Mouse (Mus musculus): ENCODE data around the gene Tmem104. TPM values are rescaled to one million over a fixed set of nuclear protein-coding genes. Genes with fewer than 3 reads are reported as not detected.

Gene Tmem104
- total RNA-seq, 1 experiment from 2014 or later, result 9.0 TPM

DNA sequence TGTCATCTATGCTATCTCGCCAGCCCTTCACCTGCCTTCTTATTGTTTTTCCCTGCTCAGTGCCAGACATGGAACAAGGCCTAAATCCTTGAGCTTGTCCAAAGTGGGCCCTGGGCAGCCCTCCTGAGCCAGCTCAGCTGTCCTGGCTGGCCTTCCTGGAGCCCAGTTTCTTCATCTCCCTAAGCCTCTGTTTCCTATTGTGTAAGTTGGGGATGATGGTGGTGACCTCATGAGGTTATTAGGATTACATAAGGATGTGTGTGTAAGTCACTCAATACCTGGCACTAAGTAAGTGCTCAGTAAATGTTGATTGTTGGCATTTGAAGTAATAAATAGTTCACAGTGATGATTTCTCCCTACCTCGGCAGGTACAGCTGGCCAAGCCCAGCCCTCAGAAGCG lies 20.5 kb upstream of the Tmem104 start:
- DNase-seq, result no peak

DNA sequence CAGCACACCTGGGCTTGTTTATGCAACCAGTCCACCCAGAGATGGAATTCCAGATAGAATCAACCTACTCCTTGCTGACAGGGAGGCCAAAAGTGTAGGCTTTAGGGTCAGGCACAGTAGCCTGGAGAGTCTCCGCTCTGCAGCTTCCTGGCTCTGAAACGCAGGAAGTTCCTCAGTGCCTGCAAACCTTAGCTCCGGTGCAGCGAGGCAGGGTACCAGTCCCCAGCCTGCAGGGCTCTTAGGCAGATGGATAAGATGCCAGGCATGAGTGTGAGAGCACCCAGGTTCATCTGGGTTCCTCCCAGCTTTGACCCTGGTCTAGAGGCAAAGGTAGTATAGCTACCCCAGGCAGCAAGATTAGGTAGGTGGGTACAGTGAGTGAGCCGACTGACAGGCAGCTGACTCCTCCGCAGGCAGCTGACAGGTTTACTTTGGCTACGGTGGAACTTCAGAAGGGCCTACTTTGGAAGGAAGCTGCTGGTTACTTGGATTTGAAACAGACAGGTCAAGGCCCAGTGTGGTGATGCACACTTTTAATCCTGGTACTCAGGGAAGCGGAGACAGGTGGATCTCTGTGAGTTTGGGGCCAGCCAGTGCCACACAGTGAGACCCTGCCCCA lies 19.5 kb upstream of the Tmem104 start:
- no peak for DNase-seq

DNA sequence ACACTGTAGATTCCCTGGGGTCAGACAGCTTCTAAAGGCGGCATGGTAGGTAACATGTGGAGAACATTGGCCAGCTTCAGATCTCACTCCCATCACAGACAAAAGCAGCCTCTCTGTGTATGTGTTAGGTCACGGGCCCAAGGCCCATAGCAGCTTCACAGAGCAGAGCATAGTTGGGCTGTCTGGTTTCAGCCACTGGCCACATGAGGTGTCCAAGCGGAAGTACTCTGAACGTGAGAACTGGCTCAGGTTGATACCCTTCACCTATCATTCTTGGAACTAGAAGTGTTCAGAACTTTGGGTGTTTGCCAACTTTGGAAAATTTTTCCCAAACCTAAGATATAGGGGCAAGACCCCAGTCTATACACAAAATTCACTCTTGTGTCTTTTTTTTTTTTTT lies 17.9 kb upstream of the Tmem104 start:
- no peak for DNase-seq

DNA sequence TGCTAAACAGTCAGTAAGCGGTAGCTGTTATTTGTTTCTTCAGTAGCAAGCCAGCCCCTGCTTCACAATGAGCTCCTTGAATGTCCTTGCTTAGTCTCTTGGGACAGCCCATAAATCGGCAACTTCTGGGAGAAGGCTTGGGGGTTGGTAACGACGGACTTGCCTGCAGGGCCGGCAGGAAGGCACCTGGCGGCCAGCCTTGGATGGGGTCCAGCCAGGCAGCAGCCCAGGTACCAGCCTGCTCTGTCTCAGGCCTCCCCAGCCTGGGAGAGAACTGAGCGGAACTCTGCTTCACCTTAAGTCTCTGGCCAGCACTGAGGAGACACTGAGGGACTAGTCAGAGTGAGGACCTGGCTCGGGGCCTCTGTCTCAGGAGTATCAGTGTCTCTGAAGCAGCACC lies 16.2 kb upstream of the Tmem104 start:
- DNase-seq, result peak; percentile 45

DNA sequence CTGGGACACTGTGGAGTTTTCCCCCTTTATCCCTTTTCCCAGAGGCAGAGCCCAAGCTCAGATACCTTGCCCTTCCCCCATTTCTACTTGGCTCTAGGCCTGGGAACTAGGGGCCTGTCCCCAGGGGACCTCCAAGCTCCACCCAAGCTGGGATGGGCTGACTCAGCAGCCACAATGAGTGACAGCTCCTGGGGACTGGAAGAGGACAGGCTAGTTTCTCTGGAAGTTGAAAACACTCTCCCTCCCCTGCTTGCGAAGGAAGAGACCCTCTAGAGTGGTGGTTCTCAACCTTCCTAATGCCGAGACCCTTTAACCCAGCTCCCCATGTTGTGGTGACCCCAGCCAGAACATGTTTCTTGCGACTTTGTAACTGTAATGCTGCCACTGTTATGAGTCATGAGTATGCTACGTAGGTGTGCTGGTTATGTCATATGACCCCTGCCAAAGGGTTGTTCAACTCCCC lies 14.4 kb upstream of the Tmem104 start:
- DNase-seq, result peak; percentile 64

DNA sequence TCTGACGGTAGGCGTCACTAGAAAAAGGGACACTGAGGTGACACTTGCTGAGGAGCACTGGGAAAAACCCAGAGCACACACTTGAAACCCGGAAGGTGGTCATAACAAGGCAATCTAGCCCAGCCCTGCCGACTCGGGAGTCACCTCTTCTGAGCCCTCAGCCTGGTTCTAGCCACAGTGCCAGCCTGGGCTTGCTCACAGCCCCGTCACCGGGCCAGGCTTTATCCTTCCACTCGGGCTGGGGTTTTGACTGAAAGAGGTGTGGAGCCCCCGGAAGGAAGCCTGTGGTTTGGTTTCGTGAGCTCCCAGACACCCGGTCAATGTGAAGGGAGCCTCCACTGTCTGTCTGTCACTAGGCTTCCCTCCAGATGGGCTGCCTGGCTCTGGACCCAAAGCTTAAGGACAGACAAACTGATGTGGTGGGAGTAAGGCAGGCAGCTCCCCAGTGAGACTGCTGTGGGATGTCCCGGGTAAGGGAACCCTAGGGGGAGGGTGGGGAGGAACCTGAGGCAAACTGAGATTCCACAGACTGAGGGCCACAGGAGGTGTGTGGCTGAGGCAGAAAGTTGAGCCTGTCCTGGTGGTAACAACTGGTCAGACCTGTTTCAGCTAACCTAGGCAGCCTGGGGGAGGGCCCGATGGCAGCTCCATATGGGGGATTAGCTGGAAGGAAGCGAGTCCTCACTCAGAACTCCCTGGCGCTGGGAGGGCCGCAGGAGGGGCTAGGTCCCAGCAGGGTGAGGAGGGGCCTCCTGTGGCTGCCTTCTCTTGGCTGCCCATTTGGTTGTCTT lies 13.5 kb upstream of the Tmem104 start:
- DNase-seq, result no peak

DNA sequence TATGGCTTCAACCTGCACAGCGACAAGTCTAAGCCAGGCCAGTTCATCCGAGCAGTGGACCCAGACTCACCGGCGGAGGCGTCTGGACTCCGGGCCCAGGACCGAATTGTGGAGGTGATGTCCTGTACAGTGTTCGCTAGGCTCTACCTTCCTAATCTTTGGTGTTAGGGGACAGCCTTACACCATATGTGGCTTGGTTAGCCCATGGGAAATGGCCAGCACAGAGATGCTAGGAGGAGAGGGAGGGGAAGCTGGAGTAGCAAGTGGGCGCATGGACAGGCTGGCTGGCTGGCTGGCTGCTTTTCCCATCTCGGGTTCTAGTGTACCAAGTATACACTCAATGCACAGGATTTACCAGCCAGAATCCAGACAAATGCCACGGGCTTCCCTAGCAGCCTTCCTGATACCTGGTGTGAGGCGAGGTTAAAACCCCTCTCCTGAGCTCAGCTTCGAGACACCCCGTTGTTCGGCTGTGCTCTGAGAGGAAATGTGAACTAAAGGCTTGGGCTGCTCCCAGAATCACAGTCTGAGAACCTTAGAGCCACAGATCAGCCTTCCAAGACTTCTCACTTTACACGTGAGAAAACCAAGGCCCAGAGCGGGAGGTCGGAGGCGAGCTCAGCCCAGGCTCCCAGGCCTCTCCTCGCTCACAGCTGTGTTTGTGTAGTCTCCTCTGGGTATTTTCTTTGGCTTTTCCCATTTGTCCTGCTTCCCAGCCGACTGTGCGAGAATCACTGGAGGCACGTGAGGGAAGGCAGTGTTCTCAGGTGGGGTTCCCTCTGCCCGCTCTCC lies 10.7 kb upstream of the Tmem104 start:
- no peak for DNase-seq

DNA sequence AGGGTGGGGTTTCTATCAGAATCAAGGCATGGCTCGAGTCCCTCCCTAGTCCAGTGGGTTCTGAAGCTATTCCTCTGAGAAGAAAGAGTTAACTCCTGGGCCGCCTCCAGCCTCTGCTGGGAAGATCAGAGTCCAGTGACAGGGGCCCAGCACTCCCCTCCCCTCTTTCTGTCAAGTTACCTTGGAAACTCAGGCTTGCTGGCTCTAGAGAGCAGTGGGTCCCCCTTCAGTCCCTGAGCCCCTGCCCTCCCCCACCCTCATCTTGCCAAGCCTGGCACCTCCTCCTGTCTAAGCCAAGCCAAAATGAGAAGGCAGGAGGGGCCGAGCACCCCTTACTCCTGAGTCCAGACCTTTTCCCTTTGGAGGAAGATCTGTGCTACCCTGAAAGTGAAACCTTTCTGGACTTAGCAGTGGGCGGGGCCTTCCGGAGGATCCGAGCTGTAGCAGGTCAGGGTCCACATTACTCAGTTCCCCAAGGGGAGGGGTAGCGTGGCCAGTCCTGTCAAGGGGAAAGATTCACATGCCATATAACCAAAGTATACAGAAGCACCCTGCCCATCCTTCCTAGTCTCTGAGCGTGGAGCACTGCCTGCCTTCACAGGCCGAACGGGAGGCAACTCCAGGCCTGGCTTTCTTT lies 9.6 kb upstream of the Tmem104 start:
- DNase-seq, result peak; percentile 64

DNA sequence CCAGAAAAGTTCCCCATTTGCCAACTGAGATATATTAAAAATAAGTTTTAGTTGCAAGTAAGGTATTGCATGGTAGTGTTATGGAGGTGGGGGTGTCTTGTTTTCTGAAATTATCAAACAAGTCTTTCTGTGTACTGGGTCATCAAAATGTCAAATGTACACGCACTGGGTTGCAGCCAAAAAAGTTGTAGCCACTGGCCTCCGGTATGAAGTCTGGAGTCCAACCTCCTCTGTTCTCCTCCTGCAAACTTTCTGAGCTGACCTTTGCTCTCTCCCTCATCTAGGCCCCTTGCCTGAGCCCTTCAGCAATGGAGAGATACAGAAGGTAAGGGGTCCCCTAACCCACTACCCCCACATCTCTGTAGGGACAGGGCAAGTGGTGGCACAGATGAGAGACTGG lies 8.5 kb upstream of the Tmem104 start:
- DNase-seq, result no peak

DNA sequence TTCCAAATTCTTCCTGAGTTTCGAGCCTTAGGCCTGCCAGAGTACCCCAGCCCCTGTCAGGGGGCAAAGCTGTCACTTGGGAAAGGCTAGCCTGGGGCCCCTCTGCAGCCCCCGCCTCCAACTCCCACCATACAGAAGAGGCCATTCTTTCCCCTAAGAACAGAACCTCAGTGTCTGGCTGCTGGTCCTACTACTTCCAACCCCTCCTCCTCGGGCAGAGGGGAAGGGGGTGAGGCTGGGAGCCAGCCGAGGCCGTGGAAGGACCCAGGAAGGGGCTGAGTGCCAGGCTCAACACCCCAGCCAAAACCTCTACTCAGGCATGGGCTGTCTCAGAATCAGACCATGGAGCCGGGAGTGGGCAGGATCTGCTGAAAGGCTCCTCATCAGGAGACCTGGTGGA lies 8.1 kb upstream of the Tmem104 start:
- no peak for DNase-seq

DNA sequence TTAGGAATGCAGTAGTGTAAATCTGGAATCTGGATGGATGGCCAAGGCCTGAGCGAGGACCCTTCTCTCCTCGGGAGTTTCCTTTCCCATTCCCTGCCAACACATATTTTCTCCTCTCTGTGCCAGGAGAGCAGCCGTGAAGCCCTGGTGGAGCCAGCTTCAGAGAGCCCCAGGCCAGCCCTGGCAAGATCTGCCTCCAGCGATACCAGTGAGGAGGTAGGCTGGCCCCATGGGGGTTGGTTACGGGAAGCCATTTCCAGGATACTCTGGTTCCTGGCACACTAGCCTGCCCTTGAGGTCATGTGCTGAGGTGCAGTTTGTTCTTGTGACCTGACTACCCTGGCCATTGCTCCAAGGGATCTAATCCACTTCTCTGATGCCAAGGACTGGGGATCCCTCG lies 7.4 kb upstream of the Tmem104 start:
- DNase-seq, result peak; percentile 65

DNA sequence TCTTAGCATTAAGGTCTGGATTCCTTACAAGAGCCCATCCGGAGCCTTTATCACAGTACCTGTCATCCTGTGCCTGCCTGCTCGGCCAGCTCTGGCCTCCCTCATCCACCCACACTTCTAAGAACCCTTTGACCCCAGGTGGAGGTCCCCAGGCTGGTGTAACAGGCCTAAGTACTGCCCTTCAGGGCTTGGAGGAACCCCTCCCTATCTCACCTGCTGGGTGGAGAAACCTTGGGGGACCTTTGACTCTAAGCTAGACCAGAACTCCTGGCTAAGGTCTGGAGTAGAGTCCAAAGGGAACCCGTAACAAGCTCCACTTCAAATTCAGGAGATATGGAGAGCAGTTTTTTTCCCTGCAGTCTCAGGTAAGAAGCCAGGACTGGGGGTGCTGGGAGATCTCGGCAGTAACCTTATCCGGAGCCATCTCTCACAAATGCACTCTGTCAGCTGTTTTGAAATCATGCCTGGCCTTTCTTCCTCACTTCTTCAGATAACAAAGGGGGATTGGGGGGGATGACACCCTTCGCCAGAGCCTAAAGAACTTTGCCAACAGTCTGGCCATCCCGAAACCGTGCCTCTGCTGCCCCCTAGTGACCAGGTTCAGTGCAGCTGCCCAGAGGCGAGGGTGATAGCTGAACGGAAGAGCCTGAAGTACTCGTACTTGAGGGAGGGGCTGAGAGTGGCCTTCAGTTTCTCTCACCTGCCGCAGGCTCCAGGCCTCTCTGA lies 5.2 kb upstream of the Tmem104 start:
- DNase-seq, result peak; percentile 92

DNA sequence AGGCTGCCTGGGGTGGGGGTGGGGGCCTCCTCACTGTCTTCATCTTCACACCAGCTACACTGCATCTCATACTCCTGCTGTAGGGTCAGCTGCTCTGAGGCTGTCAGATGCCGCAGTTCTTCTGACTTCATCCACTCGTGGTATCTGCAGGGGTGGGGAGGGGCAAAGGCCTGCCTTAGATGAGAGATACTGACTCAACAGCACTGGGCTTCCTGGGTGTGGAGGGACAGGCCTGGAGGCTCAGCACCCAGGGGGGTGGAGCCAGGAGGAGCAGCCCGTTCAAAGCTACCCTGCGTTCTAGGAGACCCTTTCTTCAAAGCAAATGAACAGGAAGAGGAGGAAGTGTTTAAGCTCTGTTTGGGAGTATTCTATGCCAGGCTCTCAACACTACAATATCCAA lies 2.3 kb upstream of the Tmem104 start:
- DNase-seq, result no peak

DNA sequence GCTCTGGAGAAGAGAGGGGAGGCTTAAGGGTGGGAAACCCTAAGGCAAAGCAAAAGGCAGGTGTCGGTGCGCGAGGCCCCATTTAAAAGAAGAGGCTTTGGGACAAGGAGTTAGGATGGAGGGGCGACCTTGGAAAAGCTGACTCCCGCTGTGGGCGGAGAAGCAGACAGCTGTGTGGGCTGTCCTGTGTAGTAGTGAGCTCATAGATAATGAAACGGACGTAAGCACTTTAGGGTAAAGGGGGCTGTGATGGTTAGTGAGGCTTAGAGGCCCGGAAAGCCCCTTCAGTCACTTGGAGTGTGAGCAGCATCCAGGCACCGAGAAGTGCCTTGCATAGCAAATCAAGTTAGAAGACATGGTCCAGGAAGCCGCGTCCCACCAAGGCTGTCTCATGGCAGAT lies 406 bp downstream of the Tmem104 start, which contains the start of gene Nat9:
Gene Nat9, minus strand, starts transcription at position 167 of the 400 bp plus-strand sequence.
- DNase-seq, result peak; percentile 69

DNA sequence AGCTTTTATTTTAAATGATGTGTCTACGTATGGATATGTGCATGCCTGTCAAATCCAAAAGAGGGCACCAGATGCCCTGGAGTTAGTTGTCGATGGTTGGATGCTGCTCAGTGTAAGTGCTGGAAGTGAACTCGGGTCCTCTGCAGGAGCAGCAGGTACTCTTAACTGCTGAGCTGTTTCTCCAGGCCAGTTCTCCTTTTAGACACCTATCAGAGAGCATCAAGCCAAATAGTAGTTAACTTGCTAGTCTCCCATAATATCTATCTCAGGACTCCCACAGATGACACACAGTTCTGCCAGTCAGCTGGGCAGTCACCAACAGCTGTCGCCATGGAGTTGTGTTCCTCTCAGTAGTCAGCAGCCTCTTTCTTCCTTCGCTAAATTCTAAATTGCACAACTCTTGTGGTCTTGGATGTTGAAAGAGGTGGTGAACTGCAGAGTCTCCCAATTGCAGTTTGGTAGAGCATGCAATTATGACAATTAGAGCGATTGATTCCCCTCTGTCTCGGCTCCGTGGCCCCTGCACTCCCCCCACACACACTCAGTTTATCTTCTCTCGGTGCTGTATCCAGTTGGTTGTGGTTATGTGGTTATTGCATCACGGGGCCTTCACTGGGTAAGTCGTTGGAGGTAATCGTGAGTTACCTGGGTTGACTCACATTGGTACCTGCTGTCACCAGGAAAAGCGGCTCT lies 1.4 kb downstream of the Tmem104 start:
- no peak for DNase-seq

DNA sequence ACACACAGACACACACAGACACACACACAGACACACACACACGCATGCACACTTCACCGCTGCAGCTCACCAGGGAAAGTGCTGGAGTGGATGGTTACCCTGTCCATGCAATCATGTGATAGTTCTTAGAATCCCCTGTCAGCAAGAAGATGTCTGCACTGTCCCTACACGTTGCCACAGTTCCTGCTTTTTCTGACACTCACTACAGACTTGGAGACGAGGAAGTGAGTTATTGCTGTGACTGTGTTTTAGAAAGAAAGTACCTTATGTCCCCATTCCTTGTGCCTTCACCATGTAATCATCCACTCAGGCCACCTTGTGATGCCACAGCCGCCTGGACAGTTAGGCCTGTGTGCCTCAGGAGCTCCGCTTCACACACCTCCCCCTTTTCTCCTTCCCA lies 2.0 kb downstream of the Tmem104 start:
- no peak for DNase-seq

DNA sequence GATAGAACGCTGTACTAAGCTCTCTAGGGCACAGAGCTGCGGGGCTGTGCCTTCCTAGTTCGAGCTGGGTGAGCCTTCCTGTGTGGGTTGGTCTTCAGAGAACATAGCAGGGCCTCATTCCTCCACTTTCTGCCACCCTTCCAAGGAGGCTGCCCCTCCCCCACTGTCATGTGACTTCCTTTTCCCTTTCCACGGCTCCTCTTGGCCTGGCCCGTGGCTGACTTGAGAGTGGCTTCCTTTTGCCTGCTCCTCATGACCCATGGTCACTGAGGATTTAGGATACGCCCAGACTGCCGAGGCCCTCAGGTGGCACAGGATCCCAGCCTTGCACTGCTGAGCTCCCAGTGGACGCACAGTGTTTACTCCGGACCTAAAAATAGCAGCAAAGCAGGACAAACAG lies 4.9 kb downstream of the Tmem104 start:
- peak; percentile 82 for DNase-seq

DNA sequence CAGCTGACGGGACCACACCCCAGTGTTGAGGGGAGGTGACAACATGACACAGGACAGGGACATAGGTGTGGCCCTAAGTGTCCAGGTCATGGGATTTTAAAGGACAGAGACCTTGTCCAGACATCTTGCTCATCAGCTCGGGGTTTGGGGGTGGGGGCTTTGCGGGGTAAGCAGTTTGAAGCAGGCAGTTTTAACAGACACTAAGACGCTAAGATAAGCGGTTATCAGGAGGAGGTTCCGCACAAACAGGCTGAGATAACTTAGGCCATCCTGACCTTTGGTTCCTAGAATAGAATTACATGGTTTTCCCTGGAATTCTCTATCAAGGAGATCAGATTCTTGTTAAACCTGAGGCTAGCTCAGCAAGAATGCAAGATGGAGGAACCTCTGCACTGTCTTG lies 7.4 kb downstream of the Tmem104 start:
- DNase-seq, result no peak

DNA sequence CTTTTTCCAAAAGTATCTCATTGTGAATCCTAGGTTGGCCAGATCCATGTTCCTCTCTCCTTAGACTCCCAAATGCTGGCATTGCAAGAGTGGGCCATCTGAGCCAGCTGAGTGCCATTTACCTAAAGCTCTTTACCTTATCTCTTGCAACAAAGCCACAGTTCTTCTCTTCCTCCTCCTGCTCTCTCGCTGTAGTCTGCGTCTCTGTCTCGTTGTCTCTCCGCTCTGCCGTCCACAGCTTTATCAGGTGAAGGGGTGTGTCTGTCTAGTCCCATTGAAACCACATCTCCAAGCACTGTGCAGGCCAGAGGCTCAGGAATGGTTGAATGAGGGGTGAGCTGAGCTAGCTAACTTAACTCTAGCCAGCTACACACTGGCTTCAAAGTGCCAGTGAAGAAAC lies 8.6 kb downstream of the Tmem104 start:
- DNase-seq, result no peak

DNA sequence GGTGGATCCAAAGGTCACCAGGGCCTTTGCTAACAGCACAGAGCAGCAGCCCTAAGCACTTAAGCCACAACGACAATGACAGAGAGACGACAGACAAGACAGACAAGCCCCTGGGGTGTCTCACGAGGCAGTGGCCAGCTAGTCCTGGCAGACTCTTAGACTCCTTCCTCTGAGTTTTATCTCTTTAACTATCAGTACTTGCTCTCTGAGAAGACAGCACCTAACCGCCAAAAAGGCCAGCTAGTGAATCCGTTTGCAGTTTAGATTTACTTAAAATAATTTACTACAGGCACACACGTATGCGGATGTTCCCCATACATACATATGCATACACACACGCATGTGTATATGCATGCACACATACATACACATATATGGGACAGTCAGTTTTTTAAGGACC lies 10.3 kb downstream of the Tmem104 start:
- DNase-seq, result no peak

DNA sequence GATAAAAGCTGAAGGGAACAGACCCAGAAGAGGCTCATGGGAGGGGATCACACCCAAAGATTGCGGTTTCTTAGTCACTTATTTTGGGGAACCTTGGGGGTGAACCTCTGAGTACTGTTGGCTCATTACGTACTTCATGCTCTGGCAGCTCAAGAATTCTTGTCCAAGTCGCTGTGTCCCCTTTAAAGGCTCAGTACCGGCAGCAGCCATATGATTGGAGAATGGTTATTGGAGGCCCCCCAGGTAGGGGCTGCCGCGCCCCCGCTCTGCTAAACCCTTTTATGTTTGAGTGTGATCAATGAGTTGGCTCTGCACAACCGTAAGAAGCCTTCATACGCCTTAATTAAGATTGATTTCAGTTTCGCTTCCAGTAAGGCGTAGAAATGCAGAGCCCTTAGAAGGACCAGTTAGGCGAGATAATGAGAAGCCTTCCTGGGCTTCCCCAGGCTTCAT lies 11.7 kb downstream of the Tmem104 start:
- no peak for DNase-seq

All from adrenal gland, postnatal 14 days (tissue).